Mouse (Mus musculus) stomach, embryonic 16.5 days (tissue): ENCODE results near the gene Arfrp1. TPM values are rescaled to one million over a fixed set of nuclear protein-coding genes. Genes with fewer than 3 reads are reported as not detected.

Experiments used
- ATAC-seq: fragments of 200-750 bp; cut with Nextera tagmentation; 2 replicates; pipeline ENCODE4 v1.8.0; 2017; ENCODE audit warnings: moderate number of reproducible peaks, moderate TSS enrichment; ENCODE audit not compliant: insufficient read depth, low FRiP score
- H3K27ac ChIP-seq: fragments of 300-500 bp; sonication (generic); 2 replicates; pipeline ENCODE4 v1.5.1; 2014; ENCODE audit warnings: low read length
- H3K27me3 ChIP-seq: fragments of 300-500 bp; sonication (generic); 2 replicates; pipeline ENCODE4 v1.6.1; 2014; ENCODE audit warnings: low read length, control low read depth, mixed read lengths; ENCODE audit not compliant: control insufficient read depth, insufficient read depth
- H3K36me3 ChIP-seq: fragments of 300-500 bp; sonication (generic); 2 replicates; pipeline ENCODE4 v1.6.1; 2014; ENCODE audit warnings: low read length; ENCODE audit not compliant: control insufficient read depth, insufficient read depth
- H3K4me1 ChIP-seq: fragments of 300-500 bp; sonication (generic); 2 replicates; pipeline ENCODE4 v1.6.1; 2014; ENCODE audit warnings: low read length, control low read depth, mixed read lengths; ENCODE audit not compliant: control insufficient read depth, insufficient read depth
- H3K4me2 ChIP-seq: fragments of 300-500 bp; sonication (generic); 2 replicates; pipeline ENCODE4 v1.6.1; 2014; ENCODE audit warnings: low read depth, low read length, mixed read lengths
- H3K4me3 ChIP-seq: fragments of 300-500 bp; sonication (generic); replicated peaks from 2 replicates; pipeline ENCODE4 v1.5.1; 2014; ENCODE audit warnings: mild to moderate bottlenecking, low read length
- H3K9ac ChIP-seq: fragments of 300-500 bp; sonication (generic); 2 replicates; pipeline ENCODE4 v1.6.1; 2014; ENCODE audit warnings: low read length
- H3K9me3 ChIP-seq: fragments of 300-500 bp; sonication (generic); replicated peaks from 2 replicates; pipeline ENCODE4 v1.6.1; 2016; ENCODE audit warnings: low read length, control low read depth; ENCODE audit not compliant: control insufficient read depth
- WGBS: fragments of 180-500 bp; shearing (Covaris S2); extraction: QIAGEN DNeasy Blood & Tissue Kit; methylation state at CpG from one replicate; pipeline ENCODE4 v1.1.7; 2014; 5-methylcytosine and 5-hydroxymethylcytosine counted together
- polyA plus RNA-seq: library from polyadenylated mRNA; unstranded; fragments of >200 nt; fragmentation: Nextera tagmentation; extraction: Ambion mirVana; gene quantifications from 2 replicates; pipeline ENCODE4 v1.2.1, GENCODE M21; 2015

Arfrp1 gene
- polyA plus RNA-seq, 1 experiment from 2014 or later = 53.7 TPM

DNA sequence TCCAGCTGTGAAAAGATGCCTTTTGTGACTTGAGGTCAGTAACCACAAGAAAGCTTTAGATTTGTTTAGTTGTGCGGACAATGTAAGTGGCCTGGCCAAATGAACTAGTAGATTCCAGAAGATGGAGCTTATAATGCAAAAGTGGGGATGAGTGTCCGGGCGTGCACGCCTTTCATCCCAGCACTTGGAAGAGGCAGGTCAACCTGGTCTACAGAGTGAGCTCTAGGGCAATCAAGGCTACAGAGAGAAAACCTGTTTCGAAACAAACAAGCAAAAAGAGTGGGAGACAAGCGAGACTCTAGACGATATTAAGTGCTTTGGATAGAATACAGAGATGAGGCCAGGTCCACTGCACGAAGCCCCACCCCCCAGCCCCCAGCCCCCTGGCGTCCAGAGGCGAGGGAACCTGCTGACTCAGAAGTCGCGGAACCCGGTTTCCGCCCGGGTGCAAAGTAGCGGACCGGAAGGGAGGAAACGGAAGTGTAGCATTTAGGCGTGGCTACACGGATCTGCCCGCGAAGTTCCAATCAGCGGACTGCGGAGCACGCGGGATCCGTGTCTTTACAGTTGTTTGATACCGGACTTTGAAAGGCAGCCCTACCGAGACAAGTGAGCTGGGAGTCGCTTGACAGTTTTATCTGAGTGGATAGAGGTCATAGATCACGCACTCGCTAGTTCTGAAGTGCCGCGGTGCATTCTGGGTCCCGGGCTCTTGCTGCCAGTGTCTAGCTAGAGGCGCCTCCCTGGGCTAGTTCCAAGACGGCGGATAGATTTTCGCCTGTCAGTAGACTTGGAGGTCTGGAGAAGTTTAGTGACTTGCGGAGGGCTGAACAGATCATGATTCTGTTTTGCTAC lies 45.7 kb downstream of the Arfrp1 start, which contains the start of gene Rtel1:
TSS of gene Rtel1 (plus strand) at position 492 of the 855 bp plus-strand sequence.
- peak within 1 kb of the TSS; percentile 64; the same call in 1 of the 2 replicates for H3K27ac ChIP-seq
- H3K27me3 ChIP-seq = peaks cover 7% of the 10 kb centered on the region
- H3K4me1 ChIP-seq = peaks cover 7% of the 10 kb centered on the region; the same call in 1 of the 2 replicates
- peak; percentile 89 for ATAC-seq
- peak within 1 kb of the TSS; percentile 65 for H3K4me3 ChIP-seq
- peak within 1 kb of the TSS; percentile 73 for H3K9ac ChIP-seq
- H3K9me3 ChIP-seq = no peaks in the 10 kb centered on the region
- 5% methylated on average over 40 of the region's 40 CpGs for WGBS
- H3K36me3 ChIP-seq = no peaks in the 10 kb centered on the region
- peak within 1 kb of the TSS; percentile 60 for H3K4me2 ChIP-seq

- Histone ChIP-seq H3K4me1 (peaks cover 3% of the 10 kb centered on the region; the same call in 1 of the 2 replicates), H3K27ac (no peak within 1 kb of the TSS), H3K27me3 (peaks cover 35% of the 10 kb centered on the region), H3K4me2 (peak within 1 kb of the TSS; percentile 31; the same call in 1 of the 2 replicates), H3K9me3 (no peaks in the 10 kb centered on the region), H3K4me3 (peak within 1 kb of the TSS; percentile 28), H3K36me3 (no peaks in the 10 kb centered on the region), H3K9ac (no peak within 1 kb of the TSS)
- 4% methylated on average over 23 of the region's 23 CpGs for WGBS
- peak; percentile 72 for ATAC-seq
Observed at GRCm38 (mm10) chr2:181314080-181314810, 51.0 kb downstream of the Arfrp1 start, which contains the start of gene Stmn3. TSS of gene Stmn3 (minus strand) at chr2:181314500.

GRCm38 (mm10) chr2:181313344-181314079 lies 51.7 kb downstream of the Arfrp1 start:
- Histone ChIP-seq H3K4me1 (peaks cover 3% of the 10 kb centered on the region; the same call in 1 of the 2 replicates), H3K27me3 (peaks cover 35% of the 10 kb centered on the region), H3K9ac (no peak overlapping the region), H3K4me2 (peak overlapping the region; percentile 31; the same call in 1 of the 2 replicates), H3K36me3 (no peaks in the 10 kb centered on the region), H3K27ac (no peak overlapping the region), H3K9me3 (no peaks in the 10 kb centered on the region), H3K4me3 (peak overlapping the region; percentile 28)
- ATAC-seq = peak; percentile 29
- 7% methylated on average over 35 of the region's 35 CpGs for WGBS

GRCm38 (mm10) chr2:181313006-181313343 lies 52.2 kb downstream of the Arfrp1 start:
- Histone ChIP-seq H3K4me2 (no peak overlapping the region), H3K27me3 (peaks cover 35% of the 10 kb centered on the region), H3K27ac (no peak overlapping the region), H3K9me3 (no peaks in the 10 kb centered on the region), H3K4me3 (no peak overlapping the region), H3K36me3 (no peaks in the 10 kb centered on the region), H3K9ac (no peak overlapping the region), H3K4me1 (peaks cover 3% of the 10 kb centered on the region; the same call in 1 of the 2 replicates)
- no peak for ATAC-seq
- WGBS = 12% methylated on average over 5 of the region's 5 CpGs

GRCm38 (mm10) chr2:181312435-181312834 lies 52.8 kb downstream of the Arfrp1 start:
- Histone ChIP-seq H3K4me2 (no peak overlapping the region), H3K27me3 (peaks cover 39% of the 10 kb centered on the region), H3K9ac (no peak overlapping the region), H3K36me3 (no peaks in the 10 kb centered on the region), H3K27ac (no peak overlapping the region), H3K4me1 (peaks cover 3% of the 10 kb centered on the region; the same call in 1 of the 2 replicates), H3K4me3 (no peak overlapping the region), H3K9me3 (no peaks in the 10 kb centered on the region)
- WGBS = 74% methylated on average over 3 of the region's 3 CpGs
- ATAC-seq = no peak

Other genes starting within 250 kb of the Arfrp1 start
- 1.1 TPM in 2 replicates for gene Kcnq2, start 230.1 kb downstream of the Arfrp1 start, polyA plus RNA-seq
- gene Eef1a2, start 208.4 kb downstream of the Arfrp1 start, polyA plus RNA-seq = 0.10 and 0.17 TPM in 2 replicates
- gene Ppdpf, start 178.2 kb downstream of the Arfrp1 start, polyA plus RNA-seq = 220 and 249 TPM in 2 replicates
- gene Ptk6, start 162.6 kb downstream of the Arfrp1 start, polyA plus RNA-seq = 0.56 and 0.70 TPM in 2 replicates
- gene Srms, start 152.2 kb downstream of the Arfrp1 start, polyA plus RNA-seq = 0.19 and 0.40 TPM in 2 replicates
- 0.23 and 0.52 TPM in 2 replicates for gene Fndc11, start 145.4 kb downstream of the Arfrp1 start, polyA plus RNA-seq
- gene Helz2, start 123.4 kb downstream of the Arfrp1 start, polyA plus RNA-seq = 1.9 and 2.8 TPM in 2 replicates
- 11.8 and 12.5 TPM in 2 replicates for gene Gmeb2, start 77.4 kb downstream of the Arfrp1 start, polyA plus RNA-seq
- gene Stmn3, start 50.9 kb downstream of the Arfrp1 start, polyA plus RNA-seq = 34.0 and 37.1 TPM in 2 replicates
- gene Rtel1, start 45.7 kb downstream of the Arfrp1 start, polyA plus RNA-seq = 33.8 and 39.0 TPM in 2 replicates
- 34.5 and 35.6 TPM in 2 replicates for gene Zgpat, start 476 bp downstream of the Arfrp1 start, polyA plus RNA-seq
- gene Lime1, start 14.7 kb upstream of the Arfrp1 start, polyA plus RNA-seq = 17.8 and 19.9 TPM in 2 replicates
- 7.9 and 9.7 TPM in 2 replicates for gene Zbtb46, start 94.0 kb upstream of the Arfrp1 start, polyA plus RNA-seq
- 0.12 and 0.16 TPM in 2 replicates for gene Abhd16b, start 127.8 kb upstream of the Arfrp1 start, polyA plus RNA-seq
- gene Tpd52l2, start 131.7 kb upstream of the Arfrp1 start, polyA plus RNA-seq = 139 and 142 TPM in 2 replicates
- 77.5 and 84.9 TPM in 2 replicates for gene Dnajc5, start 155.1 kb upstream of the Arfrp1 start, polyA plus RNA-seq
- 70.9 and 83.3 TPM in 2 replicates for gene Uckl1, start 219.5 kb upstream of the Arfrp1 start, polyA plus RNA-seq
- gene Prpf6, start 226.5 kb upstream of the Arfrp1 start, polyA plus RNA-seq = 58.9 and 59.1 TPM in 2 replicates
- gene Zfp512b, start 227.4 kb upstream of the Arfrp1 start, polyA plus RNA-seq = 32.6 and 33.8 TPM in 2 replicates
- 25.7 and 26.7 TPM in 2 replicates for gene Samd10, start 233.8 kb upstream of the Arfrp1 start, polyA plus RNA-seq